Mouse (Mus musculus): ENCODE data around the gene Il1r1.

- TF ChIP-seq CTCF (IDR thresholded peaks at IDR 0.05; ENCODE audit: control insufficient read depth, insufficient read depth, low read length): no peak
- no peak for TF ChIP-seq POLR2A (IDR thresholded peaks at IDR 0.05; ENCODE audit: borderline replicate concordance, control insufficient read depth, low read depth, low read length)
Observed at GRCm38 (mm10) chr1:40263679-40264078, 38.8 kb downstream of the Il1r1 start.
